ENCODE assay signal across 9 mouse cellular contexts in genomic region chr4:136239622-136240021, GRCm38 (mm10). TPM values are rescaled to one million over a fixed set of nuclear protein-coding genes. Genes with fewer than 3 reads are reported as not detected.
A peak's percentile ranks its signal among the peaks of the same experiment; 100 is the strongest.
DNase-seq lines count a peak whose midpoint lies in the region; ATAC-seq lines count a peak whose summit lies in the region.
"Had no signal": no experiment of that assay in that cellular context is flagged by ENCODE, and none has a peak within 500 bp of the region (broad histone marks: within the 10 kb centered on the region; RNA-seq: fewer than 3 reads in every experiment).

No protein-coding gene starts in this region.

- no peak overlapping the region for H3K27ac ChIP-seq in heart, embryonic 11.5 days (ENCODE audit: low read depth, low read length)
- H3K27ac ChIP-seq in intestine, embryonic 15.5 days: no peak overlapping the region
- no peak overlapping the region for H3K27ac ChIP-seq in midbrain, embryonic 14.5 days (replicated peaks; ENCODE audit: low read depth, low read length)
- H3K27ac ChIP-seq: neural tube, embryonic 13.5 days had no signal

- ATAC-seq in heart, embryonic 11.5 days (replicated peaks; ENCODE audit: insufficient number of reproducible peaks, low FRiP score, low TSS enrichment): no peak
- ATAC-seq in intestine, embryonic 15.5 days: peak; percentile 66
- ATAC-seq in midbrain, embryonic 14.5 days (ENCODE audit: low FRiP score, low TSS enrichment): no peak

- intact Hi-C loops in left cerebral cortex, postnatal 14 days (cut with DNase I): loop anchor here (5.0 to 10.0 kb wide), 2 partner anchors 37 to 385 kb away; partner anchors contain the start of gene Lactbl1

- 16% methylated on average over 8 of the region's 8 CpGs for WGBS in heart, embryonic 11.5 days (ENCODE audit: insufficient replicate concordance)
- WGBS in intestine, embryonic 15.5 days: 20% methylated on average over 8 of the region's 8 CpGs
- 23% methylated on average over 8 of the region's 8 CpGs for WGBS in midbrain, embryonic 14.5 days

- H3K9me3 ChIP-seq in heart, embryonic 11.5 days (replicated peaks; ENCODE audit: control insufficient read depth, low read length): no peaks in the 10 kb centered on the region
- no peaks in the 10 kb centered on the region for H3K9me3 ChIP-seq in intestine, embryonic 15.5 days
- no peaks in the 10 kb centered on the region for H3K9me3 ChIP-seq in midbrain, embryonic 14.5 days (ENCODE audit: control insufficient read depth, low read length)
- H3K9me3 ChIP-seq: neural tube, embryonic 13.5 days had no signal

- H3K9ac ChIP-seq in heart, embryonic 11.5 days (ENCODE audit: low read depth, low read length): no peak overlapping the region
- no peak overlapping the region for H3K9ac ChIP-seq in intestine, embryonic 15.5 days
- no peak overlapping the region for H3K9ac ChIP-seq in midbrain, embryonic 14.5 days (replicated peaks; ENCODE audit: low read length)
- H3K9ac ChIP-seq: neural tube, embryonic 13.5 days had no signal

- DNase-seq in heart, adult 11 months: peak; percentile 98
- peak; percentile 50 for DNase-seq in c-Kit-negative CD71-positive TER-119-positive erythroid progenitor cells, embryonic 14.5 days (ENCODE audit: low read depth, low spot score)
- peak; percentile 53 to 89 for DNase-seq in frontal cortex, adult 2 months (ENCODE audit: extremely low spot score in 1 of 2, low spot score in 1 of 2)
- peak; percentile 88 to 90 for DNase-seq in left cerebral cortex, postnatal 14 days (ENCODE audit: low spot score in 2 of 2)
- peak; percentile 79 for DNase-seq in midbrain, embryonic 14.5 days
- peak; percentile 83 for DNase-seq in splenic B cell, adult 2 months (ENCODE audit: low read depth, low spot score)

- H3K4me3 ChIP-seq in heart, embryonic 11.5 days (ENCODE audit: low read depth, low read length): no peak overlapping the region
- H3K4me3 ChIP-seq in intestine, embryonic 15.5 days (replicated peaks): no peak overlapping the region
- H3K4me3 ChIP-seq in midbrain, embryonic 14.5 days (replicated peaks; ENCODE audit: low read depth, low read length): no peak overlapping the region
- H3K4me3 ChIP-seq: neural tube, embryonic 13.5 days had no signal

- no peaks in the 10 kb centered on the region for H3K4me1 ChIP-seq in heart, embryonic 11.5 days (ENCODE audit: control insufficient read depth, insufficient read depth, low read length)
- H3K4me1 ChIP-seq in intestine, embryonic 15.5 days (replicated peaks): peaks cover 8% of the 10 kb centered on the region; the same call in 1 of the 2 replicates
- H3K4me1 ChIP-seq in midbrain, embryonic 14.5 days (ENCODE audit: control insufficient read depth, insufficient read depth, low read length): no peaks in the 10 kb centered on the region

- no peak overlapping the region for H3K4me2 ChIP-seq in heart, embryonic 11.5 days
- H3K4me2 ChIP-seq in intestine, embryonic 15.5 days (replicated peaks): no peak overlapping the region
- no peak overlapping the region for H3K4me2 ChIP-seq in midbrain, embryonic 14.5 days (ENCODE audit: low read length)
- H3K4me2 ChIP-seq: neural tube, embryonic 13.5 days had no signal

- H3K27me3 ChIP-seq in heart, embryonic 11.5 days (ENCODE audit: control insufficient read depth, insufficient read depth, low read length): peaks cover 40% of the 10 kb centered on the region
- H3K27me3 ChIP-seq in intestine, embryonic 15.5 days (replicated peaks): peaks cover 9% of the 10 kb centered on the region; the same call in 1 of the 2 replicates
- peaks cover 17% of the 10 kb centered on the region for H3K27me3 ChIP-seq in midbrain, embryonic 14.5 days (ENCODE audit: control insufficient read depth, insufficient read depth, low read length)
- no peaks in the 10 kb centered on the region; the same call in 1 of the 2 replicates for H3K27me3 ChIP-seq in splenic B cell, adult 2 months (ENCODE audit: control insufficient read depth, insufficient read depth, low read length, poor library complexity, severe bottlenecking)

- no peaks in the 10 kb centered on the region for H3K36me3 ChIP-seq in heart, embryonic 11.5 days (ENCODE audit: control insufficient read depth, insufficient read depth, low read length)
- 0 out of 2 replicates have a peak, but pooled peaks cover 13% of the 10 kb centered on the region for H3K36me3 ChIP-seq in intestine, embryonic 15.5 days
- H3K36me3 ChIP-seq in midbrain, embryonic 14.5 days (ENCODE audit: control insufficient read depth, insufficient read depth, low read length): no peaks in the 10 kb centered on the region
- no peaks in the 10 kb centered on the region for H3K36me3 ChIP-seq in splenic B cell, adult 2 months (ENCODE audit: control insufficient read depth, insufficient read depth, low read length, poor library complexity, severe bottlenecking)

RNA-seq across cellular contexts. Expression of gene Tcea3, which starts 7.9 kb away (rescaled TPM):
- 56.4 and 56.7 TPM in 2 replicates for polyA plus RNA-seq in heart, embryonic 11.5 days (2014; fragmentation: Nextera tagmentation; extraction: Ambion mirVana)
- 0.86 and 0.99 TPM in 2 replicates for polyA plus RNA-seq in frontal cortex, adult 2 months (2012; rRNA removed)
- 18.3 and 19.0 TPM in 2 replicates for polyA plus RNA-seq in intestine, embryonic 15.5 days (2015; fragmentation: Nextera tagmentation; extraction: Ambion mirVana)
- total RNA-seq in left cerebral cortex, postnatal 14 days (2021): under 1 TPM in 1 of 2 experiments, not detected in 1; 0.61 TPM
- polyA plus RNA-seq in midbrain, embryonic 14.5 days (2014; fragmentation: Nextera tagmentation; extraction: Ambion mirVana): 0.18 and 1.2 TPM in 2 replicates

RNA-seq across cellular contexts. Expression of gene Asap3, which starts 33.5 kb away (rescaled TPM):
- 1.8 and 2.1 TPM in 2 replicates for polyA plus RNA-seq in heart, embryonic 11.5 days (2014; fragmentation: Nextera tagmentation; extraction: Ambion mirVana)
- polyA plus RNA-seq in frontal cortex, adult 2 months (2012; rRNA removed): 4.3 and 4.6 TPM in 2 replicates
- 4.6 and 5.4 TPM in 2 replicates for polyA plus RNA-seq in intestine, embryonic 15.5 days (2015; fragmentation: Nextera tagmentation; extraction: Ambion mirVana)
- 1 to 10 TPM; 3.9 to 4.2 TPM for total RNA-seq in left cerebral cortex, postnatal 14 days (2021)
- polyA plus RNA-seq in midbrain, embryonic 14.5 days (2014; fragmentation: Nextera tagmentation; extraction: Ambion mirVana): 1.8 and 3.4 TPM in 2 replicates

RNA-seq across cellular contexts. Expression of gene Zfp46, which starts 44.9 kb away (rescaled TPM):
- polyA plus RNA-seq in heart, embryonic 11.5 days (2014; fragmentation: Nextera tagmentation; extraction: Ambion mirVana): 18.4 and 20.6 TPM in 2 replicates
- 58.5 and 68.6 TPM in 2 replicates for polyA plus RNA-seq in frontal cortex, adult 2 months (2012; rRNA removed)
- 16.0 and 16.8 TPM in 2 replicates for polyA plus RNA-seq in intestine, embryonic 15.5 days (2015; fragmentation: Nextera tagmentation; extraction: Ambion mirVana)
- total RNA-seq in left cerebral cortex, postnatal 14 days (2021): 10 to 100 TPM; 90.0 to 93.6 TPM
- 31.1 and 47.7 TPM in 2 replicates for polyA plus RNA-seq in midbrain, embryonic 14.5 days (2014; fragmentation: Nextera tagmentation; extraction: Ambion mirVana)
